Mouse (Mus musculus) heart, embryonic 11.5 days (tissue): ENCODE measurements around the gene Nrxn3. TPM values are rescaled to one million over a fixed set of nuclear protein-coding genes. Genes with fewer than 3 reads are reported as not detected.

ENCODE experiments used
- ATAC-seq: fragments of 200-750 bp; cut with Nextera tagmentation; replicated peaks from 2 replicates; pipeline ENCODE4 v1.8.0; 2017; ENCODE audit warnings: moderate library complexity; ENCODE audit not compliant: insufficient number of reproducible peaks, low FRiP score, low TSS enrichment
- H3K27ac ChIP-seq: fragments of 300-500 bp; sonication (generic); 2 replicates; pipeline ENCODE4 v1.5.1; 2014; ENCODE audit warnings: mild to moderate bottlenecking, low read depth, low read length
- H3K27me3 ChIP-seq: fragments of 300-500 bp; sonication (generic); 2 replicates; pipeline ENCODE4 v1.6.1; 2014; ENCODE audit warnings: mild to moderate bottlenecking, low read length, mixed read lengths; ENCODE audit not compliant: control insufficient read depth, insufficient read depth
- H3K36me3 ChIP-seq: fragments of 300-500 bp; sonication (generic); 2 replicates; pipeline ENCODE4 v1.6.1; 2014; ENCODE audit warnings: mild to moderate bottlenecking, low read length, moderate library complexity, mixed read lengths; ENCODE audit not compliant: control insufficient read depth, insufficient read depth
- H3K4me1 ChIP-seq: fragments of 300-500 bp; sonication (generic); 2 replicates; pipeline ENCODE4 v1.6.1; 2014; ENCODE audit warnings: low read length; ENCODE audit not compliant: control insufficient read depth, insufficient read depth
- H3K4me2 ChIP-seq: fragments of 300-500 bp; sonication (generic); 2 replicates; pipeline ENCODE4 v1.6.1; 2014; ENCODE audit warnings: mild to moderate bottlenecking, moderate library complexity
- H3K4me3 ChIP-seq: fragments of 300-500 bp; sonication (generic); 2 replicates; pipeline ENCODE4 v1.5.1; 2014; ENCODE audit warnings: low read depth, low read length
- H3K9ac ChIP-seq: fragments of 300-500 bp; sonication (generic); 2 replicates; pipeline ENCODE4 v1.6.1; 2014; ENCODE audit warnings: mild to moderate bottlenecking, low read depth, low read length, moderate library complexity
- H3K9me3 ChIP-seq: fragments of 300-500 bp; sonication (generic); replicated peaks from 2 replicates; pipeline ENCODE4 v1.6.1; 2016; ENCODE audit warnings: low read length; ENCODE audit not compliant: control insufficient read depth
- WGBS: fragments of 180-500 bp; shearing (Covaris S2); extraction: QIAGEN DNeasy Blood & Tissue Kit; methylation state at CpG from one replicate; pipeline ENCODE4 v1.1.7; 2014; ENCODE audit not compliant: insufficient replicate concordance; 5-methylcytosine and 5-hydroxymethylcytosine counted together
- polyA plus RNA-seq: library from polyadenylated mRNA; unstranded; fragments of >200 nt; fragmentation: Nextera tagmentation; extraction: Ambion mirVana; gene quantifications from 2 replicates; pipeline ENCODE4 v1.2.1, GENCODE M21; 2014

The Nrxn3 gene
- polyA plus RNA-seq = 3.0 and 4.5 TPM in 2 replicates

GRCm38 (mm10) chr12:88722691-88723070, at the start of gene Nrxn3:
TSS of gene Nrxn3 (plus strand) at chr12:88722876.
- 0% methylated on average over 9 of the region's 9 CpGs for WGBS
- Histone ChIP-seq H3K9me3 (no peaks in the 10 kb centered on the region), H3K9ac (no peak within 1 kb of the TSS), H3K27ac (no peak within 1 kb of the TSS), H3K4me2 (peak within 1 kb of the TSS; percentile 62), H3K36me3 (no peaks in the 10 kb centered on the region), H3K4me3 (peak within 1 kb of the TSS; percentile 31), H3K27me3 (no peaks in the 10 kb centered on the region), H3K4me1 (no peaks in the 10 kb centered on the region)
- peak; percentile 90 for ATAC-seq

- 76% methylated on average over 10 of the region's 10 CpGs for WGBS
- H3K27ac ChIP-seq = no peak overlapping the region
- no peak overlapping the region for H3K9ac ChIP-seq
Observed at GRCm38 (mm10) chr12:88704159-88704846, 18.4 kb upstream of the Nrxn3 start.

DNA sequence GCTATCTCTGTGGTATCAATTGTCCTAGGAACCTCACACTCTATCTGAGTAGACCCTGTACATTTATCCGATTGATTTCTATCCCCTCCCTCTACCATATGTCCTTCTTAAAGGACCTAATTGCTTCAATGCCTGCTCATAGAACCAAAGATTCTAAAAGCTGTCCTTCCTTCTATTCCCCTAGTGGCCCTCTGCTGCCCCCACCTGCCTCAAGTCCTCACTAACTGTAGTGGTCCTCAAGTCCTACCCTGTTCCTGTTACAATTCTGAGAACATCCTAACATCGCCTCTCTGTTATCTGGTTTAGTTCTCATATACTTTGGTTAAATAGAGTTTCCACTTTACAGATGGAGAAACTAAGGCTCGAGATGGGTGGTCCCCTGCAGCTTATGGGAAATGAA, 16.7 kb upstream of the Nrxn3 start:
- no peaks in the 10 kb centered on the region for H3K9me3 ChIP-seq
- H3K4me3 ChIP-seq = no peak overlapping the region
- H3K9ac ChIP-seq = no peak overlapping the region
- WGBS = 59% methylated on average over 3 of the region's 3 CpGs
- no peak overlapping the region for H3K4me2 ChIP-seq
- no peaks in the 10 kb centered on the region for H3K27me3 ChIP-seq
- H3K36me3 ChIP-seq = no peaks in the 10 kb centered on the region
- no peak for ATAC-seq
- H3K4me1 ChIP-seq = no peaks in the 10 kb centered on the region
- no peak overlapping the region for H3K27ac ChIP-seq

More at GRCm38 (mm10) chr12:88704159-88704846, 18.4 kb upstream of the Nrxn3 start:
- Histone ChIP-seq H3K4me1 (no peaks in the 10 kb centered on the region), H3K4me2 (no peak overlapping the region), H3K9me3 (no peaks in the 10 kb centered on the region), H3K27me3 (no peaks in the 10 kb centered on the region), H3K4me3 (no peak overlapping the region), H3K36me3 (no peaks in the 10 kb centered on the region)
- ATAC-seq = no peak

GRCm38 (mm10) chr12:88707786-88708185, 14.9 kb upstream of the Nrxn3 start:
- no peak overlapping the region for H3K9ac ChIP-seq
- no peaks in the 10 kb centered on the region for H3K4me1 ChIP-seq
- 65% methylated on average over 3 of the region's 3 CpGs for WGBS
- H3K27ac ChIP-seq = no peak overlapping the region
- no peak for ATAC-seq
- H3K27me3 ChIP-seq = no peaks in the 10 kb centered on the region
- H3K9me3 ChIP-seq = no peaks in the 10 kb centered on the region
- H3K4me3 ChIP-seq = no peak overlapping the region
- H3K4me2 ChIP-seq = no peak overlapping the region
- H3K36me3 ChIP-seq = no peaks in the 10 kb centered on the region

- 10% methylated on average over 11 of the region's 11 CpGs for WGBS
- Histone ChIP-seq H3K4me2 (no peak overlapping the region), H3K4me3 (no peak overlapping the region), H3K36me3 (no peaks in the 10 kb centered on the region), H3K9ac (no peak overlapping the region), H3K9me3 (no peaks in the 10 kb centered on the region), H3K27ac (no peak overlapping the region), H3K27me3 (no peaks in the 10 kb centered on the region), H3K4me1 (no peaks in the 10 kb centered on the region)
- 0 out of 2 replicates have a peak, but pooled peaks have one; percentile 63 for ATAC-seq
Observed at GRCm38 (mm10) chr12:88709223-88709622, 13.5 kb upstream of the Nrxn3 start.

GRCm38 (mm10) chr12:88713456-88713855, 9.2 kb upstream of the Nrxn3 start:
- no peaks in the 10 kb centered on the region for H3K36me3 ChIP-seq
- H3K4me2 ChIP-seq = no peak overlapping the region
- H3K4me3 ChIP-seq = no peak overlapping the region
- no peak overlapping the region for H3K9ac ChIP-seq
- no peaks in the 10 kb centered on the region for H3K9me3 ChIP-seq
- no peak for ATAC-seq
- no peak overlapping the region for H3K27ac ChIP-seq
- H3K4me1 ChIP-seq = no peaks in the 10 kb centered on the region
- WGBS = 63% methylated on average over 4 of the region's 4 CpGs
- no peaks in the 10 kb centered on the region for H3K27me3 ChIP-seq

DNA sequence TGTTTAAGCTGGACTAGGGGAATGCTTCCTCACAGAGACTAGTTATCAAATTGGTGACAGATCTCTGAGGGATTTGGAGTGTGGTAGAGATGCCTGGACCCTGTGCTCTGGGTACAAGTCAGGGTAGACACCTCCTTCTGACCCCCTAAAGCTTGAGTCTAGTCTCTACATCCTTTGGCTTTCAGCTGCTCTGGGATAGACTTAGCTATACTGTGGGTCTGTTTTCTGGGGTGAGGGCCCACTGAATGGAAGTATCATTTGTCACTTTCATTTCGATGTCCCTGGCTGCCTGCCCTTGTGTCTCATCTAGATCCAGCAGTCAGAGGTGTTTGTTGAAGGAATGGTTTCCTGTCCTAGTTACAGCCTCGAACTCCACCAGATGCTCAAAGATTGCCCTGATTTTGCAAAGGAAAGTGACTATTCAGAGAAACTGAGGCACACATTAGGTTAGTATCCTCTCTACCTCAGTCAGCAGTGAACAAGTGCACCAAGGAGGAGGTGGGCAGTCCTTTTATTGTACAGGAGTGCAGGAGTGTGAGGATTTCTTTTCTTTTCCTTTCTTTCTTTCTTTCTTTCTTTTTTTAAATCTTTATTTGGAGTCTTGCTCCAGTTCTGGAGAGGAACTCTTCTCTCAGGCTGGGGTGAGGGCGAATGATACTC, 515 bp upstream of the Nrxn3 start:
- H3K4me3 ChIP-seq = no peak overlapping the region
- 0 out of 2 replicates have a peak, but pooled peaks have one; percentile 15 for ATAC-seq
- no peak overlapping the region for H3K9ac ChIP-seq
- no peaks in the 10 kb centered on the region for H3K9me3 ChIP-seq
- peak overlapping the region; percentile 62 for H3K4me2 ChIP-seq
- H3K27ac ChIP-seq = no peak overlapping the region
- no peaks in the 10 kb centered on the region for H3K36me3 ChIP-seq
- no peaks in the 10 kb centered on the region for H3K27me3 ChIP-seq
- 22% methylated on average over 3 of the region's 3 CpGs for WGBS
- H3K4me1 ChIP-seq = no peaks in the 10 kb centered on the region

- Histone ChIP-seq H3K4me3 (no peak overlapping the region), H3K27me3 (no peaks in the 10 kb centered on the region), H3K27ac (no peak overlapping the region)
Observed at GRCm38 (mm10) chr12:88726316-88726715, 3.6 kb downstream of the Nrxn3 start.

More at GRCm38 (mm10) chr12:88726316-88726715, 3.6 kb downstream of the Nrxn3 start:
- Histone ChIP-seq H3K4me1 (no peaks in the 10 kb centered on the region), H3K9me3 (no peaks in the 10 kb centered on the region), H3K4me2 (no peak overlapping the region), H3K9ac (no peak overlapping the region), H3K36me3 (no peaks in the 10 kb centered on the region)
- no peak for ATAC-seq
- WGBS = 89% methylated on average over 13 of the region's 13 CpGs
